Mouse (Mus musculus): ENCODE data around the gene Erc2.

The Erc2 gene

DNA sequence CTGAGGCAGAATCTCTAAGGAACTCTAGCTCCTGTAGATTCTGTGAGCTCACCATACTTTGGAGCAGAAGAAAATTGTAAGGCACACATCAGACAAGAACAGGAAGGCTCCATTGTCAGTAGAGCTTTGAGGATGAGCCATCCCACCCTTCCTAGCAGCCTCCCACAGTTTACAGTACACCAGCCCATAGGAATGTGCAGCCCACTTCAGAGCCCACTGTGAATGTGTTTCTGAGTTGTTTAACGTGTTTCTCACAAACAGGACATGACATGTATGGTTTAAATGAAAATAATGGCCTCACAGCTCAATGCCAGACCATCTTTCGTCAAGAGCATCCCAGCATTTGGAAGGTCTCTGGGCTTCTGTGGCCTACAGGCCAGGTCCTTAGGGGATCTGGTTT is 549.1 kb downstream of the Erc2 start:
- in situ Hi-C loops (cut with MboI, MseI) = no loop called here

DNA sequence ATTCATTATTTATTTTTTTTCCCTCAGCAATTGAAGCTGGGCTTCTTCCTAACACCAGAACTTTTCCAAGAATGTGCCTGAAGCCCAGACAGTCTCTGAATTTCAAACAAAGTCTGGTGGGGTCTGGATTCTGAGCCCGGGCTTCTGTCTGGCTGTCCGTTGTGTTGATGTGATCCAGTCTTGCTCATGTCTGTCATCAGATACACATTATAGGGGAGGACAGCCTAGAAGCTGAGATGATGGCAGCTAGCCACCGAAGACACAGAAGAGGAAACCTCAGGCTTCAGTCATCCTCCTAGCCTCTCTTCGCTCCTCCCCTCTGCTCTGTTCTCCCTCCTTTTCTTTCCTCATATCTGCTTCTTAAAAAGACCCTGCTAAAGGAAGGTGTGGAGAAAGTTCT is 551.5 kb downstream of the Erc2 start:
- in situ Hi-C loops (cut with MboI, MseI) = no loop called here

DNA sequence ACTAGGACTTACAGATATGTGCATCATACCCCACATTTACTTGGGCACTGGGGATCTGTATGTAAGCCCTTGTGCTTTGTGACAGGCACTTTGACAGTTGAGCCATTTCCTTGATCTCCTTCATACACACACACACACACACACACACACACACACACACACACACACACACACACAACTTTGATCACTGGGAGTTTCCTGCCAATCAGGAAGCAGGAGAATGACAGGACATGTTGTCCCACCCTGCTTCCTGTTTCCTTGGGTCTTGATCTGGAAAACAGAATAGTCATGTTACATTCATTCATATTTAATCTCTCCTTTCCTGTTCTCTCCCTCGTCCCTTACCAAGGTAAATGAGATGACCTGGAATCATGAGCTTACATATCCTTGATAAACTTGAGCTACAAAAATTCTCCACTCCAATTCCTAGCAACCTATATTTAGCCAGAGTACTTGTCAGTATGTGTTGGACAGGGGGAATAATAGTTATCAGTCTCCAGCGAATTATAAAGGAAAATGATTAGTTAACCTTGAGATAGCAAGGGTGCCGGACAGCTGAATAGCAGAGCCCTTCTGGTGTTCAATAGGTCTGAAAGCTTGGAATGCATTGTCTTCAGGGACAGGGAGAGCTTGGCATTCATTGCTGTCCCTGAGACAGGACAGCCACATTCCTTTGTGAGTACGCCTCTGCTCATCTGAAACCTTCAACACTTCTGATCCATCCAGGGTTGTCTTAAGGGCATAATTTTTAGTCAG is 559.0 kb downstream of the Erc2 start:
- in situ Hi-C loops (cut with MboI, MseI) = no loop called here

DNA sequence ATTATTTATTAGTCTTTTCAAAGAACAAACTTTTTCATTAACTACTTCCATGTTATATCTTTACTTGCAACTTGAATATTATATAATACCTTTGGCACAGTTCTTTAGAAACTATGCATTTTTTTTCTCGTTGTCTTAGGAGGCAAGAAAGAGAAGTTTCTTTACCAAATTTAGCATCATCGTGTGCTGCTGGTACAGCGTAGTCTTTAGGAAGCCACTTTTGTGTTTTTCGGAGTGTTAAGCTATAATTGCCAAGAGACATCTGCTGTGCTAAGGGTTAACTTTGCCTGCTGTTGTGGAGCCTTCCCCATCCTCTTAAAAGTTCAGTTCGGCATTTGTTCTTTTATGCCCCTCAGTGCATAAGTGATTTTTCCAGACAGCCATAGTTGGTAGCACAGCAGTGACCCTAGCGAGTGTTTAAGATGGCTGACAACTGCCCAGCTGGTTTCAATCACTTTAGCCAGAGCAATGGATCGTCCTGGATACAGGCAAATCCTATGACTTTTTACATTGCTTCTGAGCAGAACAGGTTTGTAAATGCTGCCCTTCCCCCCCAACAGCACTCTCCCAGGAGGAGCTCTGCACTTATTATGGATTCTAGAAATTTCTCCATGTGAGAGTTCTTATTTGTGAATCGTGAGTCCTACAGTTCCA is 570.6 kb downstream of the Erc2 start:
- in situ Hi-C loops (cut with MboI, MseI) = no loop called here

DNA sequence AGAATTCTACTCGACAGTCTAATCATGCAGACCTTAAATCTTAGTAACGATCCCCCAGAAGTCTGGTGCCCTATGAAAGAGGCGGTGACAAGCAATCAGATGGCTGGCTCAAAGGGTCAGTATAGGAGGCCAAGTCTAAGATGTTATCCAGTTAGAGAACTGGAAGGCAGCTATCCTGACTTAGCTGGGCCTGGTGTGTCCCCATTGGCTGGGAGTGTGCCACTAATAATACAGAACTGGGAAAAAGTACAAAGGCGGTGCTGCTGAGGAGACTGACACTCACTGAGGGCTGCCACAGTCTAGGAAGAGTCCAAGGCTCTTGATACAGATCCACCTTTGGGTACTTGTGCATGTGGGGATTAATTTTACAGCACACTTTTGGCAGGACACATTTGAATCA is 581.6 kb downstream of the Erc2 start:
- in situ Hi-C loops (cut with MboI, MseI) = no loop called here

DNA sequence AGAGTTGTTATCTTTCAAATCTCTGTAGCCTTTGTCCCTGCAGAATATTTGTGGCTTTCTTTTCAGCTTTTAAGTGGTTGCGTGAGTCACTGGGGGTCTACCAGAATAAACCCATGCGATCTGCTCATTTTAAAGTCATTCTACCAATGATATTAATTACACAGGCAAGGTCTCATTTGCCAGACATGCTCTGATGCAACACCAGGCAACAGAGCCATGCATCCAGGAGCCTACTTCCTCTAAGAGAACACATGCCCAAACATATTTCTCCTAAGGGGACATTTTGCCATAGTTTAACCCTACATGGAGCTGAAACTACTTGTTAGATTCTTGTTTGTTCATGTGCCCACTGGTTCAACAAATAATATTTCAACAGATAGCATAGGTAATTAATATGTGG is 584.1 kb downstream of the Erc2 start:
- in situ Hi-C loops (cut with MboI, MseI) = no loop called here

DNA sequence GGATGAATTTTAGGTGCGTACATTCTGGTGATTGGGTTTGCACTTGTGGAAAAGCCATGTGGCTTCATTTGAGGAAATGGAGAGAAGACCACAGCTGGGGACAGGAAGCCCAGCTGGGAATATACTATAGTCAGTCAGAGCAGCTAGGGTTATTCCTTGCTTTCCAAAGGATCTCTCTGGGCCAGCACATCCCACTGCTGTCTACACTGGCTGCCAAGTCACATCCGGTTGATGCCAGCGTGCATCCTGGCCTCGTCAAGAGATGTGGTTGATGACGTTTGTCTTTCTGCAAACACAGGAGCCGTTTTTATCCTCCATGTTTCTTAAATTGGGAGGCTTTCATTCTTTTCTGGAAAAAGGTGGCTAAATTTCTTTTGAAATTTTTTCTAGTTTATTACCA is 603.3 kb downstream of the Erc2 start:
- in situ Hi-C loops (cut with MboI, MseI) = loop anchor here (5.0 kb wide), 1 partner anchor 87 kb away; no protein-coding TSS in a partner anchor

DNA sequence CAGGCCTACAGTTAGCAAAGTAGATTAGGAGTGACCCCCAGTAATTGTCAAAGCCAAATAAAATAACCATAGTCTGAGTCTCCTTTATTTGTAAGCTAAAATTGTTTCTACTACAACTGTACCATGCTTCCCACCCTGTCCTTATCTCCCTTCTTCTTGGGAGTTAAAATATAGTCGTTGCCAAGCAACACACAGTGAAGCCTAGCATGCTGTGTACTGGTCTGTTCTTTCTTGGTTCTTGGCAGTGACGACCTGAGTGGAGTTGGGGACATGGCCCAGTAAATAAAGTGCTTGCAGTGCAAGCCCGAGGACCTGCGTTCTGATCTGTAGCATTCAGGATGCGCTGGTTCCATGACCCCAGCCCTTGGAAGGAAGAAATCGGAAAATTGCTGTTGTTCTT is 608.3 kb downstream of the Erc2 start:
- in situ Hi-C loops (cut with MboI, MseI) = no loop called here

DNA sequence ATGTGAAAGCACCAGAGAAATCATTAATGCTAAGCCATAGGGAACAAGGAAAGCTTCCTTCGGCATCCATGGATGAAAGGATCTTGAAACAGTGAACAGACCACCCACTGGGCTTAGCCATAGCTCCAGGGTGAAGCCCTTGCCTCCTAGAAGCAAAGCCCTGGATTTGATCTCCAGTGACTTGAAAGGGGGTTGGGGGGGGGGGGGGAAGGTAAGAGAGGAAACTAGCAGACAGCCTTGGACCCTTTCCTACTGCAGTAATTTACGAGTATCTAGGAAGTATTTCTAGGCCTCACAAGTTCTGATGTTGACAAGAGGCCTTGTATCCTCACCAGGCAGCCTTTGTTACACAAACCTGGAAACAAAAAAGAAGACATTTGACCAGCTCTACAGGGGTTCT is 609.0 kb downstream of the Erc2 start:
- in situ Hi-C loops (cut with MboI, MseI) = no loop called here

DNA sequence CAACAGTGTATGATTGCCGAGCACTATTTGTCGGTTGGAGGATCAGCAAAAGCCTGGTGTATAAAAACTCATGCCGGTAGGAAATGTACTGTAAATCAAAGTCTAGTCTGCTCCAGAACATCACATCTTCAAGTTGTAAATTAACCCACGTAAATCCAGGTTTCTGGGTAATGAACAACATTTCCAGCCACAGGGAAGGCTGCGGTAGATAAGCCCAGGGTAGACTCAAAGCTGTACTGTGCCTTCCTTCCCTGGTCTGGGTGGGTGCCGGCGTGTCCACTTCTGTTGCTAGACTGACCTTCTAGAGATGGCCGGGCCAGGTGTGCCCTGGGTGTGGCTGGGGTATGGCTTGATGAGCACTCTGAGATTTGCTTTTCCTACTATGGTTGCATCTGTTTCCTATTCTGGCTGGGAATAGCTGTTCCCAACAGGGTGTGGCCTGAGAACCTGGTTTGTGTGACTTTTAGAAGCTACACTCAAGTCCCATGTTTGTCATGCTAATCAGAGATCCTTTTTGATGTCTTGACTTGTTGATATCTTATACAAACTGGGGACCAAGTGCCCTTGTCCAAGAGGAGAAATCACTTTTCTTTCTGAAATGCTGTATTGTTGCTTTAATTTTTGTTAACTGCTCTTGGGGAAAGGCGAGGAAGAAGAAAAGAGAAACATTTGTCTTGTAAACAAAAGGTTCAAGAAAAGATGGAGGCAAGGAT is 616.3 kb downstream of the Erc2 start:
- in situ Hi-C loops (cut with MboI, MseI) = no loop called here

DNA sequence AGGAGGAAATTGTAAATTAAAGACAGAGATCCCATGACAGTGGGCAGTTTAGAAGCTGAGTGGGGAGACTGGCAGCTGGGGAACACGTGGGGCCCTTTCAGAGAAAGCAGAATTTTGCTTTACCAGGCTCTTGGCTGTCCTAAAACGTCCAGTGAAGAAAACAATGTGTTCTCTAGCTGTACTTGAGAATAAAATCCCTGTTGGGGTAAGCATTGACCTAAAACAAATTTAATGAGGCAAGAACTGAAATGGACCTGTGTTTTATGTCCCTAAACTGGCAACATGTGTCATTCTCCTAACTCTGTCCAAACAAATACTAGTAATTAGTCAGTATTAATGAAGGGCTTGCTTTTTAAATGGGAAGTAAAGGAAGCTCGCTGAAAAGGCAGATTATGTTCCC is 617.9 kb downstream of the Erc2 start:
- in situ Hi-C loops (cut with MboI, MseI) = no loop called here

DNA sequence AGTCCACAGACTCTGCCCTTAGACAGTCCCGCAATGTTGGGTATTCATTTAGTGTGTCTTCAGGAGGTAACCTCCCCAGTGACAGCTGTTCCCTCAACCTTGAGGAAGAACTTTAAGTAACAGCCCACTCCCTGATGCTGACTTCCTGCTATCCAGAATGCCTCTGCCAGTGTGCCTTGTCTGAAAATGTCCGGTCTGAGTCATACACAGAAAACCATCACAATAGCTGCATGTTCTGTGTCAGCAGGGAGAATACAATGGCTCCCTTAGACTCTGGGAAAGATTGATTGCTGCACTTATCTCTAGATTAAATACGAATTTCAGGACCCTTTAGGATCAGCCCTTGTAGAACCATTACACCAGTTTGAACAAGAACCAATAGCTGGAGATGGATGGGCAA is 620.5 kb downstream of the Erc2 start:
- in situ Hi-C loops (cut with MboI, MseI) = no loop called here

DNA sequence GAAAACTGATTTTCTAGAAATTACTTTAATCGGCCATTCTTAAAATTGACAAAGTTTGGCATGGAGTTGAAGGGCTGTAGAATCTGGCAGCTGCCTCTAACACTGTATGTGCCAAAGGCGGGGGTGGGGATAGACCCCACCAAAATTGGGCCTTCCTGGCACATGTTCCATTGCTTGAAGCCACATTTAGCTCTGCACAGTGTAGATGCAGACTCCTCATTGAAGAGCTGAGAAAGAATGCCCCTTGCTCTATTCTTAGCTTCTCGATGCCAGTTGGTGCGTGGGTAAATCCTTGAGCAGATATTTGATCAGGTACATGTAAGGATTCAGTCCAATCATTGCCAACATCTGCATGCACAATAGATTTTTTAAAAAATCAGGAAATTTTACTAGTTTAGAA is 621.2 kb downstream of the Erc2 start:
- in situ Hi-C loops (cut with MboI, MseI) = no loop called here

DNA sequence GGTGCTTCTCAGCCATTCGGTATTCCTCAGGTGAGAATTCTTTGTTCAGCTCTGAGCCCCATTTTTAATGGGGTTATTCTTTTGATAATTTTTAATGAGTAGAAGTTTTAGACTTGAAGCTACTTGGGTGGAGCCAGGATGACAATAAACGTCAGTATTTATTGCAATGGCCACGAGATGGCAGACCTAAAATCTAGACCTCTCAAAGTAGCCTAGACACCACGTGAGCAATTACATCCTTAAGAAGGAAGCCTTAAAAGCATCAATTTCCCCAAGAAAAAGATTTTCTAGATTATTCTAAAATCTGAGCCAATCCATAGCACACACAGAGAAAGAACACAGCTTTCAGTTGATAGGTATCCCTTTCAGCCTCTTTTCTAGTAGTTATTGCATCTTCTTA is 640.5 kb downstream of the Erc2 start:
- in situ Hi-C loops (cut with MboI, MseI) = no loop called here

DNA sequence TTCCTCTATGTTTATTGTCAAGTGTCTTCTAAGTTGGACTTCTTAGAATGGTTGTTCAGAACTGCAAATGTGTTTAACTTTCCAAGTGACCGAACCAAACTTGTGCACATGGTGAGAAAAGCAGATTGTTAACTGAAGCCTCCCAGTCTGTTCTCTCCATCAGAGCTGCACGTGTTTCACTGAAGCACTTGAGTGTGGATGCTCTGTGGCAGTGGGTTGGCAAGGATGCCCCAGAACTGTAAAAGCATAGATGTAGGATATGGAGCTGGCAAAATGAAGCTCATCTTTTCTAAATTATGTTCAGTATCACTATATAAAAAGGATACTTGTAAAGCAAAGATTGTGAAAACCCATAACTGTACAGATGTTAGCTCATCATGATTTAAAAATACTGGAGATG is 645.1 kb downstream of the Erc2 start:
- in situ Hi-C loops (cut with MboI, MseI) = no loop called here

DNA sequence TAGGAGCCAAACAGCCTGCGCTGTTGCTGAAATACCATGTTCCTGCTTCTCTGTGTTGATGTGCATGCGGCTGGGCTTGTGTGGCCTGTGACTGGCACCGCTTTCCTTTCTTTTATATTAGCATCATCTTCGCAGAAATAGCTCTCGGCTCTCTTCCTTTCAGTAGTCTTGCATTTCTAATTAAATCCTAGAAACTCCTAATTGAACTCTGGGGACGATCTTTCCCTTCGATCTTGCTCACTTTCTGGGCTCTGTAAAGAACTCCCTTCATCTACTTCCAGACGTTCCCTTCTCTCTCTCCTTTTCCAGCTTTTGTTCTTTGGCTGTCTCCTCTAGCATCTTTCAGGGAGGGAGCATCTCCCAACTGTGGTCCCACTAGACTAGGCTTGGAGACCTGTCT is 649.6 kb downstream of the Erc2 start:
- in situ Hi-C loops (cut with MboI, MseI) = no loop called here

DNA sequence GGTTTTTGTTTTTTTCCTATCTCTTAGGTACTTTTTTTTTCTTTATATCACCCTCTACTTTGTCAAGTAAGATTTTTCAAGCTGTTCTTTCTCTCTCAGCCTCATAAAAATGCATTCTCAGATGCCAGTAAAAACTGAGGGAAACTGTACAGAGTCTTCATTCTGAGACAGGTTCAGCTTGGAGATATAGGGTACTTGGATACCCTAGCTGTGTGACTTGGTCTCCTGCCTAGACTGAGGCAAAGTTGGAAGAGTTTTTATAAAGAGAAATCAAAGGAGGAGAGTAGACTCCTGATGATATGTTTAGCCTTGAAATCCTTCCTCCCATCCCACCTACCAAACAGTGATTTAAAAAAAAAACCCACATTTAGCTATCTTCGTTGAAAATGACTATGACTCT is 651.4 kb downstream of the Erc2 start:
- in situ Hi-C loops (cut with MboI, MseI) = no loop called here

DNA sequence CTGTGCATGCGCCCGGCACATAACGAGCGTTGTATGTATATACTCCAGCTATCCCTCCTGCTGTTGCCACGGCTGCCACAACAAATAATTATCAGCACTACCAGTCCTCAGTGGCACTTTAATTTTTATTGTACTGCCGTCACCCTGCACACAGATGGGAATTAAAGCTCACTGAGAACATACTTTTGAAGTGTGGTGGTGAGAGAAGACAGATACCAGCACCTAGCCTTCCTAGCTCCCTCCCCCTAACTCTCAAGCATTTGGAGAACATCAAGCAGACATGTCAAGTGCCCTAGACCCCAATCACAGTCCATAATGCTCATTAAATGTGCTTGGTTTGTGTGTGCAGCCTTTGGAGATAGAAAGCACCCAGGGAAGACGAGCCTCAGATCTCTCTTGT is 652.6 kb downstream of the Erc2 start:
- in situ Hi-C loops (cut with MboI, MseI) = no loop called here

DNA sequence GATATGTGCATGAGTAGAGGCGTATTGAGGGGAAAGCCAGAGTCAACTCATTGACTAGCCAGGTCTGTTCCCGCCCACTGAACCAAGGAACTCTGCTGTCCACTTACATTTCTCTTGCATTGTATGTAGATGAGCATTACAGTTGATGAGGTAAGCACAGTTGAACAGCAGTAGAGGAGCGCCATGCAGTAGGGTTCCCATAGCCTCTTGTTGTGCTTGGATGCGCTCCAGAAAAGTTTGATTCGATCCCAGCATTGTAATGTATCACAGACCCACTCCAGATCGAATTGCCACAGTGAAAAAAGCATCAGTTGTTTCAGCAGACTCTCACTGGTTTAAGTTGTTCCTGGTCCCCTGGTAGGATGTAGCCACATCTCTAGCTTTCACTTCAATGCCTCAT is 656.7 kb downstream of the Erc2 start:
- in situ Hi-C loops (cut with MboI, MseI) = no loop called here

DNA sequence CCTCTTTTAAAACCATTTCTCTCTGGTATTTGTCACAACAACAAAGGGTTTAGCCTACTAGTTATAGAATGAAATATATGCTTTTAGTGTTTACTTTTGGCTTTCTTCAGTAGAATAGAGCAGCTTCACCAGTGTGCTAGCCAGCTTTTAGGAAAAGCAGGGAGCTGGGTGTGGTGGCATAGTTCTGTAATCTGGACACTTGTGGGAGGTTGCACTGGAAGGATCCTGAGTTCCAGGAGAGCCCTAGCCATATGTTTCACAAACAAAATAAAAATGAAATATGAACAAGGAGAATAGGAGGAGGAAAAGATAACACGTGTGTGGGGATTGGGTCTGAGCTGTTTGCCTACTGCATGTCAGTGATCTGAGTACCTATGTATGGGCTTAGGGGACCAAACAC is 658.1 kb downstream of the Erc2 start:
- in situ Hi-C loops (cut with MboI, MseI) = no loop called here

DNA sequence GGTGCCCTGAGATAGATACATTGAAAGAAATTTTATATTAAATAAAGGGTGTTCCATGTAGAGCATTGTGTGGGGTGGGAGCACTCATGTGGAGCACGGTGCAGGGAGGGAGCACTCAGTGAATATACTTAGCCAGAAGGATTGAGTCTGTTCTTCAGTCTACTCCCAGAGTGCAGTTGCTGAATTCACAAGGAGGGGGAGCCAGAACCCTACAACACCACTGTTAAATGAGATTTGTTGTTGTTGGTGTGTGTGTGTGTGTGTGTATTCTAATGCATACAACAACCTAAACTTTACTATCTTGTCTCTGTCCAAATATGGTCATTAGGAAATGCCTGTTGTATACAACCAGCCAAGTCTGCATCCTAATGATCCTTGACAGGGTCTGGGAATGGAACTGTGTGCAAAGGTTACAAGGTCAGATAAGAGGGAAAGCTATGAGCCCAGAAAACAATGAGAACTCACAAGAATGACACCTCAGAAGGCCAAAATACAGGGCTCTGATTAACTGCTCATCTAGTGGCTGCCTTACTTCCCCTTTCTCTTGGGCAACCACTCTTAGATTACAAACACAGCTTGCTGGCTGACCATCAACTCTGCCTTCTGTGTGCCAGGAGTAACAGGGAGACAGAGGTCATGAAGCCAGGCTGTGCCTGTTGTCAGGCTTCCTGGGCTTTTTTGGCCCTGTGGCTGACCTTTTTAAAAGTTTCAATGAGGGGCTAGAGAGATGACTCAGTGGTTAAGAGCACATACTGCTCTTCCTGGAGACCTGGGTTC is 661.3 kb downstream of the Erc2 start:
- in situ Hi-C loops (cut with MboI, MseI) = no loop called here

DNA sequence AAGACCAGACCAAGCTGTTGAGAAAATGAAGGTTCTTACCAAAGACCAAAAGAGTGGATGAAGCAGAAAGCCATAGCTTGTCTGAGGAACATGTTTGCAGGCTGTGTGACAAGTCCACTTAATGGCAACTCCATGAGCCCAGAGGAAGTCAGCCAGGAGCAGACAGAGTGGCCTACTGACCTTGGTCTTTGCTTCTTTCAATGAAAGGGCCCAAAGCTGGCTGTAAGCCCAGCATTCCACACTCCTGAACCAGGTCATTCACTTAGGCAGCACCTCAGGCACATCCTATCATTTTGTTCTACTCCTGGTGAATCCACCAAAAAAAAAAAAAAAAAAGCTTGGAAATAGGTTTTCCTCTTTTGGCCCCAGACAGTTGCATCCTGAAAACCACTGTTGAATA is 664.3 kb downstream of the Erc2 start:
- in situ Hi-C loops (cut with MboI, MseI) = no loop called here
